Mouse (Mus musculus): Measurements from ENCODE around the gene Abca7. TPM values are rescaled to one million over a fixed set of nuclear protein-coding genes. Genes with fewer than 3 reads are reported as not detected.

Gene Abca7
- polyA plus RNA-seq, 1 experiment from 2014 or later: 5.4 TPM

- Histone ChIP-seq H3K4me1 (replicated peaks) (no peaks in the 10 kb centered on the region), H3K27me3 (peaks cover 35% of the 10 kb centered on the region), H3K4me3 (no peak overlapping the region), H3K4me2 (no peak overlapping the region), H3K36me3 (no peaks in the 10 kb centered on the region), H3K9ac (no peak overlapping the region), H3K9me3 (no peaks in the 10 kb centered on the region), H3K27ac (replicated peaks) (no peak overlapping the region)
- peak; percentile 28; the same call in 1 of the 2 replicates for ATAC-seq (ENCODE audit: low FRiP score, low read depth)
- WGBS: 6% methylated on average over 20 of the region's 20 CpGs
Measured at GRCm38 (mm10) chr10:80019471-80020131, 23.3 kb downstream of the Abca7 start.

- H3K9me3 ChIP-seq: no peaks in the 10 kb centered on the region
- no peaks in the 10 kb centered on the region for H3K4me1 ChIP-seq (replicated peaks)
- H3K27me3 ChIP-seq: peaks cover 29% of the 10 kb centered on the region
- H3K4me3 ChIP-seq: no peak overlapping the region
- no peaks in the 10 kb centered on the region for H3K36me3 ChIP-seq
- no peak overlapping the region for H3K4me2 ChIP-seq
- H3K27ac ChIP-seq (replicated peaks): no peak overlapping the region
- no peak for ATAC-seq (ENCODE audit: low FRiP score, low read depth)
- WGBS: 31% methylated on average over 11 of the region's 11 CpGs
- no peak overlapping the region for H3K9ac ChIP-seq
Measured at GRCm38 (mm10) chr10:80020191-80020590, 23.9 kb downstream of the Abca7 start.

GRCm38 (mm10) chr10:80020603-80021319, 24.5 kb downstream of the Abca7 start:
- no peak overlapping the region for H3K4me3 ChIP-seq
- H3K27me3 ChIP-seq: peaks cover 23% of the 10 kb centered on the region
- H3K9me3 ChIP-seq: no peaks in the 10 kb centered on the region
- no peaks in the 10 kb centered on the region for H3K36me3 ChIP-seq
- no peak for ATAC-seq (ENCODE audit: low FRiP score, low read depth)
- no peaks in the 10 kb centered on the region for H3K4me1 ChIP-seq (replicated peaks)
- no peak overlapping the region for H3K4me2 ChIP-seq
- 83% methylated on average over 18 of the region's 18 CpGs for WGBS
- no peak overlapping the region for H3K9ac ChIP-seq
- no peak overlapping the region for H3K27ac ChIP-seq (replicated peaks)

GRCm38 (mm10) chr10:80021320-80021641, 25.0 kb downstream of the Abca7 start:
- Histone ChIP-seq H3K36me3 (no peaks in the 10 kb centered on the region), H3K27ac (replicated peaks) (no peak overlapping the region), H3K4me1 (replicated peaks) (no peaks in the 10 kb centered on the region), H3K27me3 (peaks cover 20% of the 10 kb centered on the region), H3K4me2 (no peak overlapping the region), H3K9me3 (no peaks in the 10 kb centered on the region), H3K4me3 (no peak overlapping the region), H3K9ac (no peak overlapping the region)
- WGBS: 93% methylated on average over 13 of the region's 13 CpGs
- ATAC-seq (ENCODE audit: low FRiP score, low read depth): no peak

- Histone ChIP-seq H3K27ac (replicated peaks) (no peak overlapping the region), H3K9me3 (no peaks in the 10 kb centered on the region), H3K27me3 (peaks cover 20% of the 10 kb centered on the region), H3K9ac (no peak overlapping the region), H3K4me2 (no peak overlapping the region), H3K36me3 (no peaks in the 10 kb centered on the region), H3K4me1 (replicated peaks) (no peaks in the 10 kb centered on the region), H3K4me3 (no peak overlapping the region)
- ATAC-seq (ENCODE audit: low FRiP score, low read depth): no peak
- WGBS: 94% methylated on average over 12 of the region's 12 CpGs
Measured at GRCm38 (mm10) chr10:80022164-80022563, 25.9 kb downstream of the Abca7 start.

GRCm38 (mm10) chr10:80022806-80023205, 26.5 kb downstream of the Abca7 start:
- no peaks in the 10 kb centered on the region for H3K9me3 ChIP-seq
- no peaks in the 10 kb centered on the region for H3K36me3 ChIP-seq
- H3K27me3 ChIP-seq: peaks cover 18% of the 10 kb centered on the region
- H3K27ac ChIP-seq (replicated peaks): no peak overlapping the region
- no peak overlapping the region for H3K9ac ChIP-seq
- 95% methylated on average over 8 of the region's 8 CpGs for WGBS
- no peaks in the 10 kb centered on the region for H3K4me1 ChIP-seq (replicated peaks)
- H3K4me2 ChIP-seq: no peak overlapping the region
- H3K4me3 ChIP-seq: no peak overlapping the region
- no peak for ATAC-seq (ENCODE audit: low FRiP score, low read depth)

GRCm38 (mm10) chr10:80023758-80024157, 27.5 kb downstream of the Abca7 start:
- H3K4me2 ChIP-seq: no peak overlapping the region
- no peaks in the 10 kb centered on the region for H3K9me3 ChIP-seq
- H3K27ac ChIP-seq (replicated peaks): no peak overlapping the region
- H3K9ac ChIP-seq: no peak overlapping the region
- H3K4me1 ChIP-seq (replicated peaks): no peaks in the 10 kb centered on the region
- no peak for ATAC-seq (ENCODE audit: low FRiP score, low read depth)
- no peak overlapping the region for H3K4me3 ChIP-seq
- peaks cover 17% of the 10 kb centered on the region for H3K27me3 ChIP-seq
- H3K36me3 ChIP-seq: no peaks in the 10 kb centered on the region
- 89% methylated on average over 5 of the region's 5 CpGs for WGBS

- WGBS: 79% methylated on average over 15 of the region's 15 CpGs
- H3K4me1 ChIP-seq (replicated peaks): no peaks in the 10 kb centered on the region
- H3K9ac ChIP-seq: no peak overlapping the region
- H3K27me3 ChIP-seq: peaks cover 10% of the 10 kb centered on the region
- no peak overlapping the region for H3K4me3 ChIP-seq
- ATAC-seq (ENCODE audit: low FRiP score, low read depth): no peak
- H3K9me3 ChIP-seq: no peaks in the 10 kb centered on the region
- H3K4me2 ChIP-seq: no peak overlapping the region
- H3K27ac ChIP-seq (replicated peaks): no peak overlapping the region
- no peaks in the 10 kb centered on the region for H3K36me3 ChIP-seq
Measured at GRCm38 (mm10) chr10:80024229-80025043, 28.1 kb downstream of the Abca7 start.

GRCm38 (mm10) chr10:80025044-80025347, 28.7 kb downstream of the Abca7 start:
- H3K36me3 ChIP-seq: no peaks in the 10 kb centered on the region
- 64% methylated on average over 4 of the region's 4 CpGs for WGBS
- no peak overlapping the region for H3K4me2 ChIP-seq
- H3K4me1 ChIP-seq (replicated peaks): no peaks in the 10 kb centered on the region
- no peak overlapping the region for H3K4me3 ChIP-seq
- no peak for ATAC-seq (ENCODE audit: low FRiP score, low read depth)
- H3K9me3 ChIP-seq: no peaks in the 10 kb centered on the region
- no peak overlapping the region for H3K27ac ChIP-seq (replicated peaks)
- peaks cover 5% of the 10 kb centered on the region; the same call in 1 of the 2 replicates for H3K27me3 ChIP-seq
- no peak overlapping the region for H3K9ac ChIP-seq

GRCm38 (mm10) chr10:80025463-80025862, 29.2 kb downstream of the Abca7 start:
- H3K4me1 ChIP-seq (replicated peaks): no peaks in the 10 kb centered on the region
- no peak overlapping the region for H3K27ac ChIP-seq (replicated peaks)
- no peaks in the 10 kb centered on the region for H3K9me3 ChIP-seq
- H3K9ac ChIP-seq: no peak overlapping the region
- H3K4me2 ChIP-seq: no peak overlapping the region
- no peak for ATAC-seq (ENCODE audit: low FRiP score, low read depth)
- no peaks in the 10 kb centered on the region for H3K36me3 ChIP-seq
- WGBS: 75% methylated on average over 10 of the region's 10 CpGs
- no peak overlapping the region for H3K4me3 ChIP-seq
- peaks cover 2% of the 10 kb centered on the region; the same call in 1 of the 2 replicates for H3K27me3 ChIP-seq

GRCm38 (mm10) chr10:80025889-80026288, 29.6 kb downstream of the Abca7 start:
- no peak overlapping the region for H3K4me3 ChIP-seq
- H3K4me2 ChIP-seq: no peak overlapping the region
- H3K36me3 ChIP-seq: no peaks in the 10 kb centered on the region
- no peaks in the 10 kb centered on the region for H3K27me3 ChIP-seq
- WGBS: 62% methylated on average over 12 of the region's 12 CpGs
- no peak overlapping the region for H3K9ac ChIP-seq
- H3K27ac ChIP-seq (replicated peaks): no peak overlapping the region
- no peak for ATAC-seq (ENCODE audit: low FRiP score, low read depth)
- no peaks in the 10 kb centered on the region for H3K9me3 ChIP-seq
- H3K4me1 ChIP-seq (replicated peaks): no peaks in the 10 kb centered on the region

Data from hindbrain, embryonic 15.5 days (tissue).